Mouse (Mus musculus): ENCODE results near the gene Trpm6.

Trpm6 gene

DNA sequence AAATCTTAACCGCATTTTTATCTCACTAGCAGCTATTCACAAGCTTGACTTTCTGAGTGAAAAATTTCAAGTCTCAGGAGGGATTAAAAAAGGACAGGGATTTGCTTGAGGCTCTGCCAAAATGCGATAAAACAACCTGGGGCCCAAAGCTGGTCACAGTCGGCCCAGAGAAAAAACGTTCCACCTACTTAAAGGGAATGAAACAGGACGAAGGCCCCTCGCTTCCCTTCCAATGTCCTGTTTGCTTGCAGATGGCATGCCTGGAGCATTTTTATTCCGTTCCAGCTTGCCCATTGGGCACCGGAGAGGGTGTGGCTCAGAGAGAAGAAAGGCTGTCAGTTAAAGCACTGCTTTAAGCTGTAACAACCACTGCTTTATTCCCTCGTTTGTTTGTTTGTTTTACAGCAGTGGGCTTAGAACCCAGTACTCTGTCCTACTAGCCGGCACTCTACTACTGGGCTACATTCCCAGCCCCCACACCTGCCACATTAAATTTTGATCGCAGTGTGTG is 139.4 kb downstream of the Trpm6 start:
- in situ Hi-C loops (cut with MboI) = no loop called here

DNA sequence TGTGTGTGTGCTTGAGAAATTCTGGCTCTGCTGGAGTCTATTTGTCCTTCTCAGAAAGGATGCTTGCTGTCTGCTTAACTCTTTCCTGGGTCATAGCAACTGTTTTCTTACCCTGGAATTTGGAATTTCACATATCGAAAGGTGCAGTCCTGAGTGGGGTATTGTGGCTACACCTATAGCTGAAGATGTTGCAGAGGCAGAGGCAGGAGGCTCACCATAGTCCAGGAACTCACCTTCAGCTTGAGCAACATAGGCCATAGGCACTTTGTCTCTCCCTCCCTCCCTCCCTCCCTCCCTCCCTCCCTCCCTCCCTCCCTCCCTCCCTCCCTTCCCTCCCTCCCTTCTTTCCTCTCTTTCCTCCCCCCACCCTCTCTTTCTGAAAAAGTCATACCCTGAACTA is 139.8 kb downstream of the Trpm6 start:
- in situ Hi-C loops (cut with MboI) = no loop called here

DNA sequence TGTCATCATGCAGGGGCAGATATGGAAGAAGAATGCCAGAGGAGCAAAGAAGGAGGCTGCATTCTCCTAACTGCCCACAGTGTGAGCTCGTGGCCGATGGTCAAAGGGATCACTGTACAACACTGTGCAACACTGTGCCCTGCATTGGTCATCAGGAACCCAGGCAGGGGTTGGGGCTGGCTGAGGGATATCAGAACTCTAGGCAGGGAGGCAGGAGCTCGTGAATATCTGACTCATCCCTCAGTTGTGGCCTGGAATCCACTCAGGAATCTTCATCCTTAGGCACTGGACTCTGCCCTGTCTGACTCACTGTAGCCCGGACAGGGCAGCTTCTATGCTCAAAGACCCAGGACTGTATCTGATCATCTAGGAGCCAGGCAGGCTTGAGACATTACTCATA is 140.4 kb downstream of the Trpm6 start:
- in situ Hi-C loops (cut with MboI) = no loop called here

DNA sequence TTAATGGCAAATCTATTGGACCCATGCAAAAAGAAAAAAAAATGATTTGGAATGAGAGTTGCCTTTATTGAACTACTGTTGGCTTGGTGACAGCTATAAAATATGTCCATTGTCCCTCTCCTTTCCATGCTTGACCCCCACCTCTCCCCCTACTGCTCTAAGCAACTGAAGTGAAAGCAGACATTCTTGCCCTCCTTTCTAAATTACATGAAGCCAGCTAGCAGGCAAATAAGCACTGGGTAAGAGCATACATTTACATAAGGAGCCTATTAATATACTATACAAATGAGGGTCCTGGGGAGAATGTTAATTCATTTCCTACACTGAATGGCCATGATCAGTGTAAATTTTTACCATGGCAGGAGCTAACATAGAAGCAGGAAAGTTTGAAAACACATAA is 148.5 kb downstream of the Trpm6 start:
- in situ Hi-C loops (cut with MboI) = no loop called here

DNA sequence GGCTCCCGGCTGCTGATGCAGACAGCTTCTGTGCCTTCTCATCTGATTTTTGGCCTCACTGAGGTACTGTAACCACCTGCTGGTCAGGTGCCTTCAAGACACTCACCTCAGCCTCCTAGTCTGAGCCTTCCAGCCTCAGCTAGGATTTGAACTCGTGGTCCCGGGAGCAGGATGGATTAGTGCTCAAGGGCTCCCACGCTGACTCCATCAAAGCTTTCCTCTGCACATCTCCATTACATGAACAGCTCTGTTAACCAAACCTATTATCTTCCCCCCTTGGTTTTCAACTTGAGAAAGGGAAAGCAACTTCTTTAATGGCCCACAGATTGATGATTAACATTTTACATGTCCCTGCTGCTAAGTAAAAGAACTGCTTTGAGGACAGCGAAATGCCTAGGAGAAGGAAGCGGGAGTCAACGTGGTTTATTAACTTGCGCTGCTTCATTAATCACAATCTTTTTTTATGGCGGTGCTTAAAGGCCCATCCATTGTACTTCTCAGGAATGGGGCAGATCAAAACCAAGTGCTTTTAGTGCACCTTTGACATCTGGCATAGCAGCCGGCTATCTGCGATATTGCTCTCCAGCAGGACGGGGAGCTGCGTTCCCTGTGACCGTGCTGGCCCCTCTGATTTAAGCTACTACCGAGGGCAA is 152.4 kb downstream of the Trpm6 start:
- in situ Hi-C loops (cut with MboI) = no loop called here

DNA sequence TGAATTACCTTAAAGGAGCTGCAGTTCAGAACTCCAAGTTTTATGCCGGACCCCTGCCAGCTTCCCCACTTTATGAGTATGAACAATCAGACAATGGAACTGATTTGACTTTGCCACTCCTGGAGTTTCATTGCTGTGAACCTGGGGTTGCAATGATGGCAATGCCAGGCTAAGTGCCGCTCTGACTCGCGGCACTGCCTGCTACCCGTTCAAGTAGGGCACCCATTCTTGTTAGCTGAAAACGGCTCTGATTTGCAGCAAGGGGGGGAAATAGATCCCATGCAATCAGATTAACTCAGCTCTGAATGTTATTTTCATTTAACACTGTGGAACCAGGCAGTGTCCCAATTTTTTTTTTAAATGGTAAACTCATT is 152.9 kb downstream of the Trpm6 start:
- in situ Hi-C loops (cut with MboI) = no loop called here

DNA sequence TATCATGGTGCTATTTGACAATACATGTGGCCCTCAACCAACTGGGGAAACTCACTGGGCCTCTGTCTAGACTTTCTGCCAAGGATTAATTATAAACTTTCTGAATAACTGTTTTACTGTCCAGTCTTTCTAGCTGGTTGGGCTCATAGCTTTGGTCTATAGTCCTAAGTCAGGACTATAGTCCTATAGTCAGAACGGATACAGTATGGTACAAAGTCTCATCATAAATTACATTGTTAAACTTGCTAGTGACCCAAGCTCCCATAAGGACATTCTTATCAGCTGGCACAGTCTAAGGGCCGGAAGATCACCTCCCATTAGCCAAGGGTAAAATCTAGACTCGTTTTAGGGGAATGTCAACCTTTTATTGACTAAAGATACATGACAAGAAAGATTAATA is 155.7 kb downstream of the Trpm6 start:
- in situ Hi-C loops (cut with MboI) = no loop called here

DNA sequence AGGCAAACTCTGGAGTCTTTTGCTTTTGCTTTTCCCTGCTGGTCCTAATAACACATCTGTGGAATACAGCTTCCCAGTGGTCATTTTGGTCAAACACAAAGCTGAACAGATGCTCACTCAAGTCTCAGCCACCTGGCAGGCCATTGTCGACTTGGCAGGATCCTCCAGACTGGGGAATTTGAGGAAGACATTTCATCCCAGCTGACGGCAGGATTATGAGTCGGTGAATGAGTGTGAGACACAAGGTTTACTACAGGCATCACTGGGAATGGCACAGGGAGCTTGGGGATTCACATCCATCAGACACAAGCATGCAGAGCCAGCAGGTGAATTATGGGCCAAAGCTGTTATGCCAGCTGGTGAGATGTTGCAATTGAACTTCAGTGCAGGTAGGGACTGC is 159.9 kb downstream of the Trpm6 start:
- in situ Hi-C loops (cut with MboI) = no loop called here

DNA sequence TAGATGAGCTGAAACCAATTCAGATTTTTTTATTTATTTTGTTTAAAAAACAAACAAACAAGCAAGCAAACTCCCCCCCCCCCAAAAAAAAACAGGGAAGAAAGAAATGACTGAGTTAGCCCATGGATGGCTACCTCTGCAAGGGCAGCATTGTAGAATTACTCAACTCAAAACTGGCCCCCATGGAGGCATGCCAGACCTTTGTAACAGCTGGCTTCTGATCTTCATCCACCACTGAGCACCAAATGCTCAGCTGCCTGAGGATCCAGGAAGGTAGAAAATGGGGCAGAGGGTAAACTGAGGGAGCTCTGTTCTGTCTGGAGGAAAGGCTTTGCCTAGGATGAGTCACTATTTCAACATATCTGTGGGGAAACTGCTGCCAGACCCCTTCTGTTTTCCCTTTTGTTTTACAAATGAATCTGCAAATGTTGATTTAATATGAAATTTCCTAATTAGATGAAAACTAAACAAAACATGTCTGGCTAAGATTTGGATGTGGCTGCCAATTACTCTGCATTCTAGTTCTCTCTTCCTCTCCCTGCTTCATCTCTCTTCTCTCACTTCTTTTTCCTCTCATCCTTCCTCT is 162.1 kb downstream of the Trpm6 start:
- in situ Hi-C loops (cut with MboI) = no loop called here

DNA sequence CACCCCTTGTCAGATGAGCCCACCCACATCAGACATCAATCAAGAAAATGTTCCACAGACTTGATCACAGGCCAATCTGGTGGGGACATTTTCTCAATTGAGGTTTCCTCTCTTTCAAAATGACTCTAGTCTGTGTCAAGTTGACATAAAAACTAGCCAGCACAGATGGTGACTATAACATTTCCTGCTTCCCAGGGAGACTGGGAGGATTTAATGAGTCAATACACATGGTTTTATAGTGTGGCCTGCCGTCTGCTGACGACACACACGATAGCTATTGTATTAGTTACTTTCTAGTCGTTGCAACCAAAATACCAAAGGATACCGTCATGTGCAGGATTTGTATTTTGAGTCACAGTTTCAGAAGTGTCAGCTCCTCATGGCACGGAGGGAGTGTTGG is 191.6 kb downstream of the Trpm6 start:
- in situ Hi-C loops (cut with MboI) = no loop called here
